Mouse (Mus musculus) midbrain, embryonic 13.5 days (tissue): ENCODE results near the gene Sox5. TPM values are rescaled to one million over a fixed set of nuclear protein-coding genes. Genes with fewer than 3 reads are reported as not detected.

ENCODE experiments used
- ATAC-seq: fragments of 200-750 bp; cut with Nextera tagmentation; 2 replicates; pipeline ENCODE4 v1.8.0; 2017; ENCODE audit warnings: mild to moderate bottlenecking, moderate TSS enrichment, moderate library complexity
- H3K27ac ChIP-seq: fragments of 300-500 bp; sonication (generic); 2 replicates; pipeline ENCODE4 v1.5.1; 2015; ENCODE audit warnings: inconsistent platforms, mild to moderate bottlenecking, moderate library complexity
- H3K27me3 ChIP-seq: fragments of 300-500 bp; sonication (generic); 2 replicates; pipeline ENCODE4 v1.6.1; 2015; ENCODE audit warnings: mild to moderate bottlenecking, inconsistent platforms
- H3K36me3 ChIP-seq: fragments of 300-500 bp; sonication (generic); 2 replicates; pipeline ENCODE4 v1.6.1; 2015; ENCODE audit warnings: mild to moderate bottlenecking, inconsistent platforms
- H3K4me1 ChIP-seq: fragments of 300-500 bp; sonication (generic); replicated peaks from 2 replicates; pipeline ENCODE4 v1.6.1; 2015; ENCODE audit warnings: inconsistent platforms
- H3K4me2 ChIP-seq: fragments of 300-500 bp; sonication (generic); replicated peaks from 2 replicates; pipeline ENCODE4 v1.6.1; 2015; ENCODE audit warnings: moderate library complexity, mild to moderate bottlenecking, inconsistent platforms
- H3K4me3 ChIP-seq: fragments of 300-500 bp; sonication (generic); replicated peaks from 2 replicates; pipeline ENCODE4 v1.5.1; 2015; ENCODE audit warnings: mild to moderate bottlenecking, inconsistent platforms
- H3K9ac ChIP-seq: fragments of 300-500 bp; sonication (generic); replicated peaks from 2 replicates; pipeline ENCODE4 v1.6.1; 2015; ENCODE audit warnings: mild to moderate bottlenecking, inconsistent platforms
- H3K9me3 ChIP-seq: fragments of 300-500 bp; sonication (generic); 2 replicates; pipeline ENCODE4 v1.6.1; 2016; ENCODE audit warnings: mild to moderate bottlenecking, inconsistent platforms
- WGBS: fragments of 180-500 bp; shearing (Covaris S2); methylation state at CpG from one replicate; pipeline ENCODE4 v1.1.7; 2015; 5-methylcytosine and 5-hydroxymethylcytosine counted together
- polyA plus RNA-seq: library from polyadenylated mRNA; unstranded; fragments of >200 nt; fragmentation: Nextera tagmentation; extraction: Ambion mirVana; gene quantifications from 2 replicates; pipeline ENCODE4 v1.2.1, GENCODE M21; 2015

Sox5 gene
- polyA plus RNA-seq, 1 experiment from 2014 or later = 52.0 TPM

- no peak overlapping the region for H3K9ac ChIP-seq
- H3K9me3 ChIP-seq = peaks cover 4% of the 10 kb centered on the region; the same call in 1 of the 2 replicates
- no peak overlapping the region for H3K4me2 ChIP-seq
- H3K27me3 ChIP-seq = no peaks in the 10 kb centered on the region
- ATAC-seq = no peak
- H3K27ac ChIP-seq = no peak overlapping the region
- H3K4me1 ChIP-seq = no peaks in the 10 kb centered on the region
- WGBS = 69% methylated on average over 11 of the region's 11 CpGs
- peaks cover 3% of the 10 kb centered on the region; the same call in 1 of the 2 replicates for H3K36me3 ChIP-seq
- H3K4me3 ChIP-seq = no peak overlapping the region
Observed at GRCm38 (mm10) chr6:144343338-144343737, 438.4 kb downstream of the Sox5 start.

GRCm38 (mm10) chr6:144339554-144339953 is 442.2 kb downstream of the Sox5 start:
- Histone ChIP-seq H3K36me3 (peaks cover 3% of the 10 kb centered on the region; the same call in 1 of the 2 replicates), H3K4me2 (no peak overlapping the region), H3K4me3 (no peak overlapping the region), H3K27me3 (no peaks in the 10 kb centered on the region; the same call in 1 of the 2 replicates), H3K27ac (no peak overlapping the region), H3K4me1 (peaks cover 13% of the 10 kb centered on the region), H3K9ac (no peak overlapping the region), H3K9me3 (peaks cover 4% of the 10 kb centered on the region; the same call in 1 of the 2 replicates)
- ATAC-seq = no peak
- 98% methylated on average over 3 of the region's 3 CpGs for WGBS

DNA sequence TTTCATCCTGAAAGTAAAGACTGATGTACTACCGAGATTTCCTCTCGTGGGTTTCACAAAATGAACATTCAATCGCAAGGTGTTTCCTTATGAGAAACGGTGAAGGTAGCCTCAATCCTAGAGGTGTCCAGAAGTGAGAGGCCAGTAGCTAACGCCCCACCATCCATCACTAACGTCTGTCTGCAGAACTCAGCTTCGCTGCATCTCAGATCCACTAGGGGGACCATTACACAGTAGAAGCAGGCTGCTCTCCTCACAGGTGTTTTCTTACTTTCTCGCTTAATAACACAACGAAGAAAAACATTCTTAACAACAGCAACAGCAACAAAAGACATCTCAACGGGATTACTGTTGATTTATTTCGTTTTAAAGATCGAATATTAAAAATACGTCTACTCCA is 442.8 kb downstream of the Sox5 start:
- Histone ChIP-seq H3K4me3 (no peak overlapping the region), H3K9me3 (peaks cover 4% of the 10 kb centered on the region; the same call in 1 of the 2 replicates), H3K4me2 (no peak overlapping the region), H3K36me3 (peaks cover 3% of the 10 kb centered on the region; the same call in 1 of the 2 replicates), H3K9ac (no peak overlapping the region), H3K4me1 (peaks cover 13% of the 10 kb centered on the region), H3K27me3 (no peaks in the 10 kb centered on the region; the same call in 1 of the 2 replicates), H3K27ac (no peak overlapping the region)
- 70% methylated on average over 13 of the region's 13 CpGs for WGBS
- no peak for ATAC-seq

- H3K27ac ChIP-seq = no peak overlapping the region
- ATAC-seq = no peak
- no peak overlapping the region for H3K4me2 ChIP-seq
- H3K9me3 ChIP-seq = peaks cover 4% of the 10 kb centered on the region; the same call in 1 of the 2 replicates
- H3K4me3 ChIP-seq = no peak overlapping the region
- peaks cover 3% of the 10 kb centered on the region; the same call in 1 of the 2 replicates for H3K36me3 ChIP-seq
- H3K27me3 ChIP-seq = no peaks in the 10 kb centered on the region; the same call in 1 of the 2 replicates
- 52% methylated on average over 4 of the region's 4 CpGs for WGBS
- peaks cover 13% of the 10 kb centered on the region for H3K4me1 ChIP-seq
- no peak overlapping the region for H3K9ac ChIP-seq
Observed at GRCm38 (mm10) chr6:144338221-144338620, 443.6 kb downstream of the Sox5 start.

DNA sequence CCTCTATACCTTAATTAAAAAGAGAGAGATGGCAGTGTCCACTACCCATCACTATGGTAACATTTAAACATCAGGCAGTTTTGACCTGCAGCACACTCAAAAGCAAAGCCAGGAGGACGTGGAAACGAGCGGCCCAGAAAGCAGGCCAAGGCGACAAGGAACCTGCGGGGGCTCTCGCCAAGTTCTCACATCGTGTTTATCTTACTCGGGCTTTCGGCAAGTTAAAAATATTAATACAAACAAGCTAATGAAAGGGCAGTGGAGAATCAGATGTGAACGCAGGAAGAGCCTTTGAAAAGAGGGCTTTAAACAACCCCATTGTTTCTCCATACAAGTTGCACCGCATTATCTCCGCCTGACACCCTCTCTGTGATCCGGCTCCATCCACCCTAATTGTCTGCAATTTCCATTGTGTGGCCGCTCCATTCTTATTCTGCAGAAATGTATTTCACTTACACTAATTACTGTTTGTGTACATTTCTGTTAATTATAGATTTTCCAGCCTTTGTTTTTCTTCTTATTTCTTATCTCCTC is 444.3 kb downstream of the Sox5 start:
- H3K27ac ChIP-seq = no peak overlapping the region
- no peak overlapping the region for H3K4me3 ChIP-seq
- peaks cover 4% of the 10 kb centered on the region; the same call in 1 of the 2 replicates for H3K9me3 ChIP-seq
- no peaks in the 10 kb centered on the region; the same call in 1 of the 2 replicates for H3K27me3 ChIP-seq
- WGBS = 5% methylated on average over 14 of the region's 14 CpGs
- peak; percentile 56; the same call in 1 of the 2 replicates for ATAC-seq
- peaks cover 13% of the 10 kb centered on the region for H3K4me1 ChIP-seq
- peaks cover 3% of the 10 kb centered on the region; the same call in 1 of the 2 replicates for H3K36me3 ChIP-seq
- H3K9ac ChIP-seq = 0 out of 2 replicates have a peak overlapping the region, but pooled peaks have one; percentile 29
- peak overlapping the region; percentile 31 for H3K4me2 ChIP-seq

DNA sequence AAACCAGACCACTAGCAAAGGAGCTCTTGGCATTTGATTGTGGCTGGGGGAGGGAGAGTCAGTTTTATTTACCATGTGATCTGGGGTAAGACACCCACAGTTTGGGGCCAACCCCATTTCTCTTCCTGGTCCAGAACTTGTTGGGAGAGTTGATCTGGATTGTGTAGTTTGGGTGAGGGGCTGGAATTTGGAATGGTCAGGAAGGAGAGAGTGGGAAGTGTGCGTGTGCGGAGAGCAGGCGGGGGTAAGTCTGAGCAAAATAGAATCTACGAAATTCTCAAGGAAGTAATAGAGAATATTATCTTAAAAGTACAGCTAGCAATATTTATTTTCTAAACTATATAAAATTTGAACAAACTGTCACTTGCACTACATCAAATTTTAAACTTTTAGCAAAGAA is 445.0 kb downstream of the Sox5 start:
- Histone ChIP-seq H3K4me3 (no peak overlapping the region), H3K4me1 (peaks cover 13% of the 10 kb centered on the region), H3K4me2 (no peak overlapping the region), H3K27me3 (no peaks in the 10 kb centered on the region; the same call in 1 of the 2 replicates), H3K27ac (no peak overlapping the region), H3K9ac (no peak overlapping the region), H3K9me3 (peaks cover 4% of the 10 kb centered on the region; the same call in 1 of the 2 replicates), H3K36me3 (peaks cover 3% of the 10 kb centered on the region; the same call in 1 of the 2 replicates)
- 86% methylated on average over 4 of the region's 4 CpGs for WGBS
- ATAC-seq = no peak

GRCm38 (mm10) chr6:144333146-144333545 is 448.6 kb downstream of the Sox5 start:
- no peak overlapping the region for H3K4me3 ChIP-seq
- H3K27me3 ChIP-seq = no peaks in the 10 kb centered on the region; the same call in 1 of the 2 replicates
- H3K4me2 ChIP-seq = no peak overlapping the region
- no peaks in the 10 kb centered on the region for H3K9me3 ChIP-seq
- WGBS = 87% methylated on average over 4 of the region's 4 CpGs
- no peaks in the 10 kb centered on the region for H3K36me3 ChIP-seq
- H3K27ac ChIP-seq = no peak overlapping the region
- no peak for ATAC-seq
- H3K9ac ChIP-seq = no peak overlapping the region
- peaks cover 12% of the 10 kb centered on the region for H3K4me1 ChIP-seq

DNA sequence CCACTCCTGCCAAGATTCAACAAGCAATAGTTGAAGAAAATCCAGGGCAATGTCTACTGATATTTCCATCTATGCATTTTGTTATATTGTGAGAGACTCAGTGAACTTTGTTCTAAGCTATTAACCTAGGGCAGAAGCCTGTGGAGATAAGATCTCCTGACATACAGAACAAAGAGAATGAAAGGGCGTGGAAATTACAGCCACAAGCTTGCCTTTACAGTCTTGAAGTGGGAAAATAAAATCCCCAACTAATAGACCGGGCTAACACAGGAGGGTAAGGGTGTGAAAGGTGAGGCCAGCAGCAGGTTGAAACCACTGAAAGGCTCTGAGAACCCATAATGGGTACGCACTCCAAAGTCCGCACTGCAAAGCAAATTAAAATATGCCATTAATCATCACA is 449.8 kb downstream of the Sox5 start:
- Histone ChIP-seq H3K9ac (no peak overlapping the region), H3K9me3 (no peaks in the 10 kb centered on the region), H3K27ac (no peak overlapping the region), H3K36me3 (no peaks in the 10 kb centered on the region), H3K4me1 (peaks cover under 1% of the 10 kb centered on the region), H3K4me2 (no peak overlapping the region), H3K27me3 (no peaks in the 10 kb centered on the region; the same call in 1 of the 2 replicates), H3K4me3 (no peak overlapping the region)
- ATAC-seq = no peak
- WGBS = 83% methylated on average over 4 of the region's 4 CpGs

DNA sequence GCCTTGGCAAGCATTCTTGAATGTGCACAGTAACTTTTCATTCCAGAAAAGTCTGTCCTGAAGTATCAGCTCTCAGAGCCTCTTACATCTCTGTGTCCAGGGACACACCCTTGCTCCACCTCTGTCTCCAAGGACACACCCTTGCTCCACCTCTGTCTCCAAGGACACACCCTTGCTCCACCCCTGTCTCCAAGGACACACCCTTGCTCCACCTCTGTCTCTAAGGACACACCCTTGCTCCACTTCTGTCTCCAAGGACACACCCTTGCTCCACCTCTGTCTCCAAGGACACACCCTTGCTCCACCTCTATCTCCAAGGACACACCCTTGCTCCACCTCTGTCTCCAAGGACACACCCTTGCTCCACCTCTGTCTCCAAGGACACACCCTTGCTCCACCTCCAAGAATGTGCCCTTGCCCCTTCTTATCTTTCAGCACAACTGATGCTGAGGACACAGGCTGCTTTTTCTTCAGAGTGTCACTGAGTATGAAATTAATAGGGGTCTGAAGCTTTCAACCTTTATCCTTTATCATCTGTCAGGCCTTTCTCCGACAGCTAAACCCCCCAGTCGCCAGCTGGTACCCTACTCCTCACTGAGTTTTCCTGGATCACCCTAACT is 452.4 kb downstream of the Sox5 start:
- H3K4me1 ChIP-seq = no peaks in the 10 kb centered on the region
- H3K9me3 ChIP-seq = no peaks in the 10 kb centered on the region
- H3K9ac ChIP-seq = no peak overlapping the region
- H3K27me3 ChIP-seq = no peaks in the 10 kb centered on the region
- H3K27ac ChIP-seq = no peak overlapping the region
- H3K4me3 ChIP-seq = no peak overlapping the region
- 76% methylated on average over 2 of the region's 2 CpGs for WGBS
- no peak overlapping the region for H3K4me2 ChIP-seq
- no peak for ATAC-seq
- H3K36me3 ChIP-seq = no peaks in the 10 kb centered on the region

GRCm38 (mm10) chr6:144328779-144329178 is 453.0 kb downstream of the Sox5 start:
- no peak overlapping the region for H3K9ac ChIP-seq
- no peak overlapping the region for H3K4me2 ChIP-seq
- no peak for ATAC-seq
- H3K27ac ChIP-seq = no peak overlapping the region
- no peak overlapping the region for H3K4me3 ChIP-seq
- H3K9me3 ChIP-seq = no peaks in the 10 kb centered on the region
- H3K4me1 ChIP-seq = no peaks in the 10 kb centered on the region
- 93% methylated on average over 4 of the region's 4 CpGs for whole genome bisulfite sequencing
- H3K27me3 ChIP-seq = no peaks in the 10 kb centered on the region
- no peaks in the 10 kb centered on the region for H3K36me3 ChIP-seq

DNA sequence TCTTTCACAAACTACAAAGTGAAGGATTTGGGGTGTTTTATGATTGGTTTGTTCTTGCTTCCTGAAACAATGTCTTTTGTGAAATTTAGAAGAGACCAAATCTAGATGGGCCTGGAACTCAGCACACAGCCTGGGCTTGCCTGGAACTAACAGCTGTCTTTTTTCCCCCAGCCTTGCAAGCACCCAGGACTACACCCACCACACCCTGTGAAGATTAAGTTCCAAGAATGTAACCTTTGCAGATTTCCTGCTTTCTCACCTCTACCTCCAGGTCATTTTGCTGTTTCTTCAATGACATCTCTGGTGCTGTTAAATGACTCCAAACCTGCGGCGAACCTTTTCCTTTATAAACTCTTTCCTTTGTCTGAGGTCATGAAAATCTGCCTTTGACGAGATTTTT is 455.0 kb downstream of the Sox5 start:
- no peaks in the 10 kb centered on the region for H3K9me3 ChIP-seq
- H3K4me3 ChIP-seq = no peak overlapping the region
- no peaks in the 10 kb centered on the region for H3K36me3 ChIP-seq
- no peak overlapping the region for H3K27ac ChIP-seq
- no peak overlapping the region for H3K4me2 ChIP-seq
- H3K9ac ChIP-seq = no peak overlapping the region
- H3K27me3 ChIP-seq = no peaks in the 10 kb centered on the region
- ATAC-seq = no peak
- 84% methylated on average over 3 of the region's 3 CpGs for WGBS
- H3K4me1 ChIP-seq = no peaks in the 10 kb centered on the region

DNA sequence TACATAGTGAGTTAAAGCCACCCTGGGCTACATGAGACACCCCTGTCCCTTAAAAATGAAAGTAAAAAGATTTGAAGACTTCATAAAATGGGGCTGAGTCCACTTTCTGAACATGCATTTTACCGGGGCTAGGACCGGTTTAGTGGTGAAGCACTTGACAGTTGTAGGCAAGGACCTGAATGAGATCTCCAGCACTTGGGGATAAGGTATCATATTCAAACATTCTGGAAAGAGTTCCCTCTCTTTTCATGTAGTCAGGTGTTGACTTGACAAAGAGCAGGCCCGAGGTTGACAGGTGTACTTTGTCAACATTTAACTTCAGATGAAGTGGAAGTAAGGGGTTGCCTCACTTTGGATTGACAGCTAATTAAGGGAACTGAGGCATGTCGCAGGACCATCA is 458.4 kb downstream of the Sox5 start:
- no peaks in the 10 kb centered on the region for H3K9me3 ChIP-seq
- H3K27ac ChIP-seq = no peak overlapping the region
- H3K27me3 ChIP-seq = no peaks in the 10 kb centered on the region
- ATAC-seq = no peak
- H3K4me1 ChIP-seq = no peaks in the 10 kb centered on the region
- H3K4me2 ChIP-seq = no peak overlapping the region
- no peak overlapping the region for H3K4me3 ChIP-seq
- H3K9ac ChIP-seq = no peak overlapping the region
- 89% methylated on average over 4 of the region's 4 CpGs for WGBS
- H3K36me3 ChIP-seq = no peaks in the 10 kb centered on the region
